Mouse (Mus musculus) embryonic facial prominence, embryonic 15.5 days (tissue): ENCODE measurements around the gene Znrd1as. TPM values are rescaled to one million over a fixed set of nuclear protein-coding genes. Genes with fewer than 3 reads are reported as not detected.

Experiments
- ATAC-seq: fragments of 200-750 bp; cut with Nextera tagmentation; 2 replicates; pipeline ENCODE4 v1.8.0; 2017; ENCODE audit warnings: low read depth, moderate TSS enrichment; ENCODE audit not compliant: insufficient number of reproducible peaks, low FRiP score, low TSS enrichment
- H3K27ac ChIP-seq: fragments of 300-500 bp; sonication (generic); replicated peaks from 2 replicates; pipeline ENCODE4 v1.5.1; 2015; ENCODE audit warnings: mild to moderate bottlenecking, inconsistent platforms
- H3K27me3 ChIP-seq: fragments of 300-500 bp; sonication (generic); 2 replicates; pipeline ENCODE4 v1.6.1; 2015; ENCODE audit warnings: inconsistent platforms
- H3K36me3 ChIP-seq: fragments of 300-500 bp; sonication (generic); 2 replicates; pipeline ENCODE4 v1.6.1; 2015; ENCODE audit warnings: mild to moderate bottlenecking, inconsistent platforms
- H3K4me1 ChIP-seq: fragments of 300-500 bp; sonication (generic); 2 replicates; pipeline ENCODE4 v1.6.1; 2015; ENCODE audit warnings: inconsistent platforms
- H3K4me2 ChIP-seq: fragments of 300-500 bp; sonication (generic); replicated peaks from 2 replicates; pipeline ENCODE4 v1.6.1; 2015; ENCODE audit warnings: mild to moderate bottlenecking, inconsistent platforms
- H3K4me3 ChIP-seq: fragments of 300-500 bp; sonication (generic); replicated peaks from 2 replicates; pipeline ENCODE4 v1.5.1; 2015; ENCODE audit warnings: mild to moderate bottlenecking, inconsistent platforms
- H3K9ac ChIP-seq: fragments of 300-500 bp; sonication (generic); 2 replicates; pipeline ENCODE4 v1.6.1; 2015; ENCODE audit warnings: inconsistent platforms
- H3K9me3 ChIP-seq: fragments of 300-500 bp; sonication (generic); replicated peaks from 2 replicates; pipeline ENCODE4 v1.6.1; 2016; ENCODE audit warnings: inconsistent platforms
- WGBS: fragments of 180-500 bp; shearing (Covaris S2); methylation state at CpG from one replicate; pipeline ENCODE4 v1.1.7; 2015; 5-methylcytosine and 5-hydroxymethylcytosine counted together
- polyA plus RNA-seq: library from polyadenylated mRNA; unstranded; fragments of >200 nt; fragmentation: Nextera tagmentation; extraction: Ambion mirVana; gene quantifications from 2 replicates; pipeline ENCODE4 v1.2.1, GENCODE M21; 2015

Gene Znrd1as
- 5.7 and 5.9 TPM in 2 replicates for polyA plus RNA-seq

DNA sequence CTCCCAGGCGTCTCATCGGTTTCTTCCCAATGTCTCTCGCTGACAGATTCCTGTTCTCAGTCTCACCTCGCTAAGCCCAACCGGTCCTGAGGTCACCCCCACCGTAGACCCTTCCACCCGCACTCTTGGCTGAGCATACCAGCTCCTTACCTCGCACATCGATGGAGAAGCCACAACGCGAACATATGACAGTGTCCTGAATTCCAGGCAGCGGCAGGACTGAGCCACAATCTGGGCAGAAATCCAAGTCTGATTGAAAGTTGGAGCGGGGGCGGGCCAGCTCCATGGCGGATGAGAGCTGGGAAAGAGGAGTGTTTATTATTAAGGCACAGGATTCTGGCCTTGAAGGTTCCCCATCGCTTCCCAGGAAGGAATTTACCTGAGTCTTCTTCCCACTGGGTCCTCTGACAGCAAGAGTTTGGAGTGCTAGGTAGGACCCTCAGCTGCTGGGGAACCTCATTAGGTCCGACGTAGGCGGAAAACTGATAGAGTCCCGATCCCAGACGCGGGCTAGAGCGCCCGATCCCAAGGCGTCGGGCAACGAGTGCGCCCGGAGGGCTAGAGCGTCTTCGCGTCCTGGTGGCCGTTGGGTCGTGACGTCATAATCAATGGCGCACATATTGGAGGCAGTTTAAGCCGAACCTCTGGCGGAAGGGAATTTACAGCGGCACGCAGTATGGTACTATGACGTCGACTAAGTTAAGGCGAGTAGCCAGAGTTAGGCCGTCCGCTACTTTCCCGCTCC, at the start of gene Znrd1as, which contains the start of gene Znrd1:
Gene Znrd1as (plus strand): TSS at position 594 of the 745 bp plus-strand sequence.
Gene Znrd1 (minus strand): TSS at position 561 of the 745 bp plus-strand sequence.
- peak within 1 kb of the TSS; percentile 62 for H3K4me2 ChIP-seq
- H3K27ac ChIP-seq = peak within 1 kb of the TSS; percentile 86
- WGBS = under 1% methylated on average over 46 of the region's 46 CpGs
- peaks cover 18% of the 10 kb centered on the region for H3K36me3 ChIP-seq
- H3K9me3 ChIP-seq = no peaks in the 10 kb centered on the region
- H3K4me3 ChIP-seq = peak within 1 kb of the TSS; percentile 76
- H3K9ac ChIP-seq = peak within 1 kb of the TSS; percentile 66
- H3K4me1 ChIP-seq = peaks cover 11% of the 10 kb centered on the region
- peak; percentile 96 for ATAC-seq
- H3K27me3 ChIP-seq = no peaks in the 10 kb centered on the region

DNA sequence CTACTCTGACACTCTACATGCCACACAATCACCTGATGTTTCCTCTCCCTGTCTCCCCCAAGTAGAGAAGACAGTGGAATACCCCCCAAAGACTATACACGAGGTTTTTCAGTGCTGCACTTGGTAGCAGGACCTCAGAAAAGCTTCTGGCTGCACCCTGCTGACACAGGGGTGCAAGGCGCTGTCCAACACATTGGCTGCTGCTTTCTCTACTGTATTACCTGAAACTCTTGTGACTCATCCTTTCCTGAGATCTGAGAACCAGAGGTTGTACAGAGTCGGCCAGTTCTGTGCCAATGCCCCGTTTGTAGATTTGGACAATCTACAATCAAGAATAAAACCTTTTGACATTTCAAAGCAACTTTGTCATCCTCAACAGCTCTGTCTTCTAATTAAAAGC, 48.6 kb upstream of the Znrd1as start:
- H3K9ac ChIP-seq = no peak overlapping the region
- no peaks in the 10 kb centered on the region for H3K4me1 ChIP-seq
- no peaks in the 10 kb centered on the region for H3K36me3 ChIP-seq
- WGBS = 48% methylated on average over 4 of the region's 4 CpGs
- no peak overlapping the region for H3K4me2 ChIP-seq
- H3K9me3 ChIP-seq = no peaks in the 10 kb centered on the region
- H3K4me3 ChIP-seq = no peak overlapping the region
- ATAC-seq = no peak
- no peaks in the 10 kb centered on the region for H3K27me3 ChIP-seq
- no peak overlapping the region for H3K27ac ChIP-seq

DNA sequence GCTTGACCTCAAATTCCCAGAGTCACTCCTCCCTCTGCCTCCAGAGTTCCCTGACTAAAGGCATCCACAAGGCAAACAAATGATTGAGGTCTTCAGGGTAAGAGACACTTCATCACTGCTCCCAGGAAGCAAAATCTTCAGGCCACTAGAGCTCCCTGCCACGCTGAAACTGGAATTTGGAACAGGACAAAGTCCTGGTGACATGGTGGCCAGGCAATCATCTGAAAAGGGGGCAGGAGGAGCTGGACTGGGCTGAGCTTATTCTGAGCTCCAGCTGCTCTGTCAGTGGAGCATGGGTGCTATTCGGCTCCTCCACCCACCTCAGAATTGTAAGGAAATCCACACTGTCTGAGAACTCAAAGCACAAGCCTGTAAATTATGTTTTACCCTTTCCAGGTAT, 46.4 kb upstream of the Znrd1as start:
- Histone ChIP-seq H3K27me3 (0 out of 2 replicates have a peak, but pooled peaks cover 5% of the 10 kb centered on the region), H3K9me3 (no peaks in the 10 kb centered on the region), H3K4me2 (no peak overlapping the region), H3K9ac (no peak overlapping the region), H3K27ac (no peak overlapping the region), H3K36me3 (no peaks in the 10 kb centered on the region), H3K4me3 (no peak overlapping the region), H3K4me1 (no peaks in the 10 kb centered on the region)
- no peak for ATAC-seq
- WGBS = 68% methylated on average over 2 of the region's 2 CpGs

DNA sequence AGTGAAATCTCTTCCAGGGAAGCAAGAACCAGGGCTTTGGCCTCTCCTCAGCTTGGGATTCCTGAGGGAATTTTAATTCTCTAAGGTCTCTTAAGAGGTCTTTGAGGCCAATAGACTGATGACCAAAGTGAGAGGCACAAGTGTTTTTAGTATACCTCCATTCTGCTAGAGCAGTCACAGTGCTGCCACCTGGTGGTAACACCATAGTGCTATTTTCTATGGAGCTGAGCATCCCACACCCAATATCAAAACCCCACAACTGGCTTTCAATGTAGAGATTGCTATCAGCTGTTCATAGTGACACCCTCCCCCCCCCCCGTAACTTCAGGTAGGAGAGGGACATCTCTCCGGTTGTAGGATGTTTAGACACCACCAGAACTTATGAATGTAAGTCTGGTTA, 44.3 kb upstream of the Znrd1as start:
- no peak overlapping the region for H3K27ac ChIP-seq
- ATAC-seq = no peak
- no peaks in the 10 kb centered on the region for H3K9me3 ChIP-seq
- no peaks in the 10 kb centered on the region for H3K4me1 ChIP-seq
- H3K4me3 ChIP-seq = no peak overlapping the region
- 0 out of 2 replicates have a peak, but pooled peaks cover 5% of the 10 kb centered on the region for H3K27me3 ChIP-seq
- no peak overlapping the region for H3K4me2 ChIP-seq
- no peaks in the 10 kb centered on the region for H3K36me3 ChIP-seq
- H3K9ac ChIP-seq = no peak overlapping the region
- 17% methylated on average over 2 of the region's 2 CpGs for WGBS

DNA sequence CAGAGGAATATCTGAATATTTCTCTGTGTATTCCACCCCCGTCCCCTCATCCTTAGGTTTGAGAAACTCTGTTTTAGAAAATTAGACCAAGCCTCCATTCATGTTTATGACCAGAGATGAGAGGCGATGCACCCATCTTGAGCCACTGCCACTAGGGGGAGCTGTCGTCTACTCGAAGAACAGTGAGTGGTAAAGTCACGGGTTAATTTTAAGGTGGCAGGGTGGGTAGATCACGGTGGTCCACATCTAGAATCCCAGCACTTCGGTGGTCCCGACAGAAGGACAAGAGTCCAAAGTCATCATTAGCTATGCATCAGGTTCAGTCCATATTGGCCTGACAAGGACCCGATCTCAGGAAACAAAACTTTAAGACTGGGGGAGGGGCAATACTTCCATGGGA, 43.3 kb upstream of the Znrd1as start:
- Histone ChIP-seq H3K4me2 (no peak overlapping the region), H3K4me3 (no peak overlapping the region), H3K9ac (no peak overlapping the region), H3K36me3 (no peaks in the 10 kb centered on the region), H3K27me3 (0 out of 2 replicates have a peak, but pooled peaks cover 5% of the 10 kb centered on the region), H3K4me1 (no peaks in the 10 kb centered on the region), H3K27ac (no peak overlapping the region), H3K9me3 (no peaks in the 10 kb centered on the region)
- ATAC-seq = no peak
- WGBS = 15% methylated on average over 9 of the region's 9 CpGs

DNA sequence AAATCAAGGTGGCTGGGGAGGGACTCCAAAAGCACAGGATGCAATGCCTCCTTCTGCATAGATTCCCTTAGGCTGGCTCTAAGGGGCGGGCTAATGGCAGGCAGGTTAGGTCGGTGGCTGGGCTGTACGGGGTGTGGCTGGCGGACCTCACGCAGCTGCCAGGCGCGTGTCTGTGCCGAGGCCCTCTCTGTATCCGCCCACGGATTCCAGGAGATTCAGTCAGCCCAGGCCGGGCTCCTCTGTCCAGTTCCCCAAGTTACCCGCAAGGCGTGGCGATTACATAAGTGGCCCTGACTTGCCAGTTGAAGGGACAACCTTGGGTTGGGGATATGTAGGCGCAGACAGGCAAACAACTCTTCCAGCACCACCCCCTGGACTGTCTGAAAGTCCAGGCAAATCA, 38.2 kb upstream of the Znrd1as start:
- Histone ChIP-seq H3K36me3 (no peaks in the 10 kb centered on the region), H3K27me3 (0 out of 2 replicates have a peak, but pooled peaks cover 5% of the 10 kb centered on the region), H3K27ac (no peak overlapping the region), H3K4me2 (no peak overlapping the region), H3K4me1 (no peaks in the 10 kb centered on the region), H3K4me3 (no peak overlapping the region), H3K9ac (no peak overlapping the region), H3K9me3 (no peaks in the 10 kb centered on the region)
- 48% methylated on average over 15 of the region's 15 CpGs for WGBS
- ATAC-seq = no peak

DNA sequence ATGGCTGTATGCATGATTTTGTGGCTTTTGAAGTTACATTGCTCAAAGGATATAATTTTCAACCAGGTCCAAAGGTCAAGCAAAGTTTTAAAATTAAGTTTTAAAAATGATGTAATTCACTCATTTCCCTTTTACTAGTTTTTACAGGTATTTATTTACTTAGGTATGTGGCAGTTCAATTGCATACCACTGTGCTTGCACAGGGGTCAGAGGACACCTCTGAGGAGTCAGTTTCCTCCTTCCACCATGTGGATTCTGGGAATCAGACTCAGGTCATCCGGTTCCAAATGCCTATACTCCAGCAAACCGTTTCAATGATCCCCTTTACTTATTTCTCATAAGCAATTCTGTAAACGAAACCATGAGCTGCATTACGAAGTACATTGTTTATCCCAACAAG, 35.7 kb upstream of the Znrd1as start:
- Histone ChIP-seq H3K4me1 (no peaks in the 10 kb centered on the region), H3K4me2 (no peak overlapping the region), H3K4me3 (no peak overlapping the region), H3K9ac (no peak overlapping the region), H3K27ac (no peak overlapping the region), H3K27me3 (no peaks in the 10 kb centered on the region), H3K36me3 (no peaks in the 10 kb centered on the region), H3K9me3 (no peaks in the 10 kb centered on the region)
- WGBS = 69% methylated on average over 4 of the region's 4 CpGs
- ATAC-seq = no peak

DNA sequence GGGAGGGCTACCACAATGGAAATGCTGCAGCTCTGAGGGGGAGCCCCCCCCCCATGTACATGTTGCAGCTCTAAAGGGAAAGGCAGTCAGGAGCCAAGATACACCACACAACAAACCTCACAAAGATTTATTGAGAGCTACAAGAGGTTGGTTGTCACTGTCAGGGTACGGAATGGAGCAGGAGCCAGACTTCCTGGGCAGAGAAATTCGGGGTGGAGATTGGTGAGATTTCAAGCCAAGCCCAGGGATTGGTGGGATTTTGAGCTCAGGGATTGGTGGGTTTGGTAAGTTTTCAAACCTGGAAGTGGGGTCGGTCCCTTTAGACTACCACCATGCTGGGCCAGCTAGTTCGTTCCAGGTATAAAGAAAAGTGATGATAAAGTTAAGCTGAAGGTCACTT, 34.9 kb upstream of the Znrd1as start:
- Histone ChIP-seq H3K4me3 (no peak overlapping the region), H3K9ac (no peak overlapping the region), H3K27ac (no peak overlapping the region), H3K36me3 (no peaks in the 10 kb centered on the region), H3K27me3 (no peaks in the 10 kb centered on the region), H3K4me2 (no peak overlapping the region), H3K4me1 (no peaks in the 10 kb centered on the region), H3K9me3 (no peaks in the 10 kb centered on the region)
- WGBS = 63% methylated on average over 4 of the region's 4 CpGs
- no peak for ATAC-seq

DNA sequence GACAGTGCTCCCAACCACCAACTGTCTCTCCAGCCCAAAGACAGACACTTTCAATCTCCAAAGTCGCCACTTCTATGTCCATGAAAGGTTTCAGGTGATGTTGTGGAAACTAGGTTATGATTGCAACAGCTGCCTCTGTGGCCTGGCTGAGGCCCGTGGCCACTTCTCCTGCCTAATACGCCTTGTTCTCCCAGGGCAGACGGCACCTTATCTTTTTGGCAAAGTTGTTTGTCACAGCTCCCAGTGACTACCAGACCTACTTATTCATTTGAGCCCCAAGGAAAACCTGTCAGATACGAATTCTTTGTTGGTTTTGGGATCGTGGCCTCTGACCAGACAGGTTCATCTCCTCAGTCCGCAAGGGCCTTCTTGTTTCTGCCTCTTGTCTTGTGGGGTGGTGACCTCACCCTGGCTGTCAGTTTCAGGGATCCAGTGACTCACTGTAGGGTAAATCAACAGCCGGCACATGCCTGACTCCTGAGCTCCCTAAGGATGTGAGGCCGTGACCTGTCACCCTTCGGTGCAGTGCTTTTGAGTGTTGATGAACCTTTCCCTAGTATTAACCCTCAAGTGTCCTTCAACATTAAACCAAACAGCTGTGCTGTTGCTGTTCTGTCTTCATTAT, 30.8 kb upstream of the Znrd1as start:
- no peak for ATAC-seq
- Histone ChIP-seq H3K4me1 (no peaks in the 10 kb centered on the region), H3K27me3 (no peaks in the 10 kb centered on the region), H3K36me3 (no peaks in the 10 kb centered on the region), H3K4me3 (no peak overlapping the region), H3K27ac (no peak overlapping the region), H3K4me2 (no peak overlapping the region), H3K9ac (no peak overlapping the region), H3K9me3 (no peaks in the 10 kb centered on the region)
- 46% methylated on average over 10 of the region's 10 CpGs for WGBS

DNA sequence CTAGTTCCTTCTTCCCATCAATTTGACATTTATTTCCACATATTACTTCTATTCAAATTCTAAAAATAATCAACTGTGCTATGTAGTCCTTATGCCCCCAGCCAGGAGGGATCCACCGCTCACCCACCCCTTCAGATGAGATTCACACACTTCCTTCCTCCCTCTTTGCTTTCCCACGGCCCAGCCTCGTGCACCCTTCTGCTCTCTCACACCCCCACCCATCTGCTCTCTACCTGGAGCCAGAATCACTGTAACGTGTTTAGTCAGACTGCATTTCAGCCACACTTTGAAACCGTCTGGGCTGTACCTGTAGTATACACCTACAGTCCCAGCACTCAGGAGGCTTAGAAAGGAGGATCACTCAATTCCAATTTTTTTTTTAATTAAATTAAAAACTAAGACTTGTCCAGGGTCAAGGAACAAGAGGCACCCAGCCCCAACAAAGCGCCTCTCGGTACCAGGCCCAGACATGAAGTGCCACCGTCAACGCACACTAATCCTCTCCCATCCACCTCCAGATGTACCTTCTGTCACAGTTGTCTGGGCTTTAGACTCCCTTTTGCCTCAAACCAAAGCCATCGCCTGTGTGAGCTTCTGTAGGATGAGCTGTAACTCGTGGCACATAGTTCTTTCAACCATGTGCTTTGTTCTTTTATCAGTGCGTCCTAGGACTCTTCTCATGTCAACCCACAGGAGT, 29.0 kb upstream of the Znrd1as start:
- Histone ChIP-seq H3K9me3 (no peaks in the 10 kb centered on the region), H3K4me2 (no peak overlapping the region), H3K27me3 (no peaks in the 10 kb centered on the region), H3K9ac (no peak overlapping the region), H3K4me3 (no peak overlapping the region), H3K27ac (no peak overlapping the region), H3K4me1 (no peaks in the 10 kb centered on the region), H3K36me3 (no peaks in the 10 kb centered on the region)
- no peak for ATAC-seq
- 68% methylated on average over 12 of the region's 12 CpGs for WGBS

DNA sequence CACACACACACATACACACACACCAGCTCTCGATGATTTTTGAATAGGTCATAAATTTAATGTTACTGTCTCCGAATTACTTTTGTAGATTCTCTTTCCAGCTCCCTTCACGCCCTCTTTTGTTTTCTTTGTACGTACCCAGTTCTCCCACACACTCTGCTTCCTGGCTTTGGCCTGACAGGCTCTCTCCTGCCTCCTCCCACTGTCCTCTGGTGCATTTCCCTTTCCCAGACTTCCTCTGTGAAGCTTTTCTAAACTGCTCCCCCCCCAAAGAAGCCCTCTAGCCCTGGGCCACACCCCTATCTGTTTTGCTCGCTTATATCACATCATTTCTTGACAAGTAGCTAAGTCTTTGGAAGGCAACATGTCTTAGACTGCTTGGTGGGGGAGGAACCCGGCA, 28.2 kb upstream of the Znrd1as start:
- no peaks in the 10 kb centered on the region for H3K36me3 ChIP-seq
- no peak overlapping the region for H3K9ac ChIP-seq
- WGBS = 64% methylated on average over 6 of the region's 6 CpGs
- H3K4me1 ChIP-seq = no peaks in the 10 kb centered on the region
- H3K4me3 ChIP-seq = no peak overlapping the region
- H3K4me2 ChIP-seq = no peak overlapping the region
- no peak for ATAC-seq
- H3K9me3 ChIP-seq = no peaks in the 10 kb centered on the region
- H3K27ac ChIP-seq = no peak overlapping the region
- H3K27me3 ChIP-seq = no peaks in the 10 kb centered on the region
